Mouse (Mus musculus): ENCODE data around the gene Plekha7. TPM values are rescaled to one million over a fixed set of nuclear protein-coding genes. Genes with fewer than 3 reads are reported as not detected.

Plekha7 gene
- polyA plus RNA-seq, 1 experiment from 2014 or later = 11.8 TPM

GRCm38 (mm10) chr7:116123597-116123985, 184.6 kb downstream of the Plekha7 start:
- DNase-seq (ENCODE audit: low spot score) = no peak
- H3K4me2 ChIP-seq (ENCODE audit: low read length) = no peak overlapping the region
- H3K4me1 ChIP-seq (replicated peaks; ENCODE audit: insufficient read depth, low read length) = no peaks in the 10 kb centered on the region
- ATAC-seq (replicated peaks; ENCODE audit: low FRiP score, low read depth) = no peak
- H3K36me3 ChIP-seq (ENCODE audit: insufficient read depth, low read length) = 0 out of 2 replicates have a peak, but pooled peaks cover 7% of the 10 kb centered on the region
- H3K27me3 ChIP-seq (ENCODE audit: insufficient read depth, low read length) = no peaks in the 10 kb centered on the region
- TF ChIP-seq CTCF (IDR thresholded peaks at IDR 0.05; ENCODE audit: low read depth) = no peak
- H3K9ac ChIP-seq (ENCODE audit: low read depth, low read length) = no peak overlapping the region
- H3K4me3 ChIP-seq (replicated peaks; ENCODE audit: low read depth, low read length) = no peak overlapping the region
- H3K27ac ChIP-seq = no peak overlapping the region
- 78% methylated on average over 2 of the region's 2 CpGs for WGBS
- no peaks in the 10 kb centered on the region for H3K9me3 ChIP-seq (replicated peaks; ENCODE audit: low read length)

GRCm38 (mm10) chr7:116122981-116123596, 185.1 kb downstream of the Plekha7 start:
- no peak for ATAC-seq (replicated peaks; ENCODE audit: low FRiP score, low read depth)
- 62% methylated on average over 13 of the region's 13 CpGs for WGBS

GRCm38 (mm10) chr7:116121202-116121601, 187.0 kb downstream of the Plekha7 start:
- WGBS = 85% methylated on average over 11 of the region's 11 CpGs
- Histone ChIP-seq H3K9ac (ENCODE audit: low read depth, low read length) (no peak overlapping the region), H3K36me3 (ENCODE audit: insufficient read depth, low read length) (0 out of 2 replicates have a peak, but pooled peaks cover 7% of the 10 kb centered on the region), H3K4me1 (replicated peaks; ENCODE audit: insufficient read depth, low read length) (no peaks in the 10 kb centered on the region), H3K27me3 (ENCODE audit: insufficient read depth, low read length) (no peaks in the 10 kb centered on the region), H3K9me3 (replicated peaks; ENCODE audit: low read length) (no peaks in the 10 kb centered on the region), H3K4me3 (replicated peaks; ENCODE audit: low read depth, low read length) (no peak overlapping the region), H3K4me2 (ENCODE audit: low read length) (no peak overlapping the region), H3K27ac (no peak overlapping the region)
- ATAC-seq (replicated peaks; ENCODE audit: low FRiP score, low read depth) (no peak), DNase-seq (ENCODE audit: low spot score) (no peak)
- no peak for TF ChIP-seq CTCF (IDR thresholded peaks at IDR 0.05; ENCODE audit: low read depth)

More at GRCm38 (mm10) chr7:116122981-116123596, 185.1 kb downstream of the Plekha7 start:
- no peak for DNase-seq (ENCODE audit: low spot score)
- Histone ChIP-seq H3K27ac (no peak overlapping the region), H3K36me3 (ENCODE audit: insufficient read depth, low read length) (0 out of 2 replicates have a peak, but pooled peaks cover 7% of the 10 kb centered on the region), H3K4me1 (replicated peaks; ENCODE audit: insufficient read depth, low read length) (no peaks in the 10 kb centered on the region), H3K4me2 (ENCODE audit: low read length) (no peak overlapping the region), H3K27me3 (ENCODE audit: insufficient read depth, low read length) (no peaks in the 10 kb centered on the region), H3K4me3 (replicated peaks; ENCODE audit: low read depth, low read length) (no peak overlapping the region), H3K9me3 (replicated peaks; ENCODE audit: low read length) (no peaks in the 10 kb centered on the region), H3K9ac (ENCODE audit: low read depth, low read length) (no peak overlapping the region)
- TF ChIP-seq CTCF (IDR thresholded peaks at IDR 0.05; ENCODE audit: low read depth) = no peak

GRCm38 (mm10) chr7:116120737-116121136, 187.4 kb downstream of the Plekha7 start:
- ATAC-seq (replicated peaks; ENCODE audit: low FRiP score, low read depth) = no peak
- no peak for DNase-seq (ENCODE audit: low spot score)
- TF ChIP-seq CTCF (IDR thresholded peaks at IDR 0.05; ENCODE audit: low read depth) = no peak
- Histone ChIP-seq H3K27me3 (ENCODE audit: insufficient read depth, low read length) (no peaks in the 10 kb centered on the region), H3K4me3 (replicated peaks; ENCODE audit: low read depth, low read length) (no peak overlapping the region), H3K4me1 (replicated peaks; ENCODE audit: insufficient read depth, low read length) (no peaks in the 10 kb centered on the region), H3K9ac (ENCODE audit: low read depth, low read length) (no peak overlapping the region), H3K27ac (no peak overlapping the region), H3K4me2 (ENCODE audit: low read length) (no peak overlapping the region), H3K9me3 (replicated peaks; ENCODE audit: low read length) (no peaks in the 10 kb centered on the region), H3K36me3 (ENCODE audit: insufficient read depth, low read length) (0 out of 2 replicates have a peak, but pooled peaks cover 7% of the 10 kb centered on the region)
- 88% methylated on average over 4 of the region's 4 CpGs for WGBS

GRCm38 (mm10) chr7:116119306-116119857, 188.8 kb downstream of the Plekha7 start:
- 0 out of 2 replicates have a peak, but pooled peaks cover 1% of the 10 kb centered on the region for H3K36me3 ChIP-seq (ENCODE audit: insufficient read depth, low read length)
- ATAC-seq (replicated peaks; ENCODE audit: low FRiP score, low read depth) = no peak
- 90% methylated on average over 1 of the region's 1 CpGs for WGBS
- no peak for DNase-seq (ENCODE audit: low spot score)
- no peaks in the 10 kb centered on the region for H3K9me3 ChIP-seq (replicated peaks; ENCODE audit: low read length)
- TF ChIP-seq CTCF (IDR thresholded peaks at IDR 0.05; ENCODE audit: low read depth) = no peak
- H3K27me3 ChIP-seq (ENCODE audit: insufficient read depth, low read length) = no peaks in the 10 kb centered on the region
- no peak overlapping the region for H3K4me2 ChIP-seq (ENCODE audit: low read length)
- no peaks in the 10 kb centered on the region for H3K4me1 ChIP-seq (replicated peaks; ENCODE audit: insufficient read depth, low read length)
- H3K4me3 ChIP-seq (replicated peaks; ENCODE audit: low read depth, low read length) = no peak overlapping the region
- no peak overlapping the region for H3K9ac ChIP-seq (ENCODE audit: low read depth, low read length)
- no peak overlapping the region for H3K27ac ChIP-seq

GRCm38 (mm10) chr7:116115991-116116390, 192.2 kb downstream of the Plekha7 start:
- H3K9ac ChIP-seq (ENCODE audit: low read depth, low read length) = no peak overlapping the region
- H3K4me1 ChIP-seq (replicated peaks; ENCODE audit: insufficient read depth, low read length) = no peaks in the 10 kb centered on the region
- ATAC-seq (replicated peaks; ENCODE audit: low FRiP score, low read depth) = no peak
- H3K9me3 ChIP-seq (replicated peaks; ENCODE audit: low read length) = no peaks in the 10 kb centered on the region
- no peaks in the 10 kb centered on the region for H3K27me3 ChIP-seq (ENCODE audit: insufficient read depth, low read length)
- no peak for DNase-seq (ENCODE audit: low spot score)
- 72% methylated on average over 2 of the region's 2 CpGs for WGBS
- no peak overlapping the region for H3K4me3 ChIP-seq (replicated peaks; ENCODE audit: low read depth, low read length)
- TF ChIP-seq CTCF (IDR thresholded peaks at IDR 0.05; ENCODE audit: low read depth) = no peak
- no peak overlapping the region for H3K27ac ChIP-seq
- no peak overlapping the region for H3K4me2 ChIP-seq (ENCODE audit: low read length)
- no peaks in the 10 kb centered on the region for H3K36me3 ChIP-seq (ENCODE audit: insufficient read depth, low read length)

Measured in kidney, postnatal 0 days (tissue).